ENCODE assay signal across 25 mouse cellular contexts in genomic region chr2:155622606-155623005, GRCm38 (mm10). TPM values are rescaled to one million over a fixed set of nuclear protein-coding genes. Genes with fewer than 3 reads are reported as not detected.
DNase-seq lines count a peak whose midpoint lies in the region; ATAC-seq lines count a peak whose summit lies in the region.
"Had no signal": no experiment of that assay in that cellular context is flagged by ENCODE, and none has a peak within 500 bp of the region (broad histone marks: within the 10 kb centered on the region; RNA-seq: fewer than 3 reads in every experiment).

No protein-coding gene starts in this region.

- H3K4me3 ChIP-seq in liver, embryonic 12.5 days: no peak overlapping the region
- no peak overlapping the region for H3K4me3 ChIP-seq in liver, embryonic 11.5 days (ENCODE audit: low read depth, low read length)
- no peak overlapping the region for H3K4me3 ChIP-seq in midbrain, embryonic 16.5 days (ENCODE audit: low read depth, low read length)
- H3K4me3 ChIP-seq: embryonic facial prominence, embryonic 15.5 days; erythroblast, embryonic 14.5 days; forebrain, embryonic 10.5 days; forebrain, embryonic 15.5 days; heart, embryonic 10.5 days; intestine, embryonic 15.5 days had no signal

- no peak overlapping the region for H3K9ac ChIP-seq in liver, embryonic 12.5 days
- H3K9ac ChIP-seq in liver, embryonic 11.5 days (ENCODE audit: low read depth, low read length): no peak overlapping the region
- H3K9ac ChIP-seq in midbrain, embryonic 16.5 days (ENCODE audit: low read depth, low read length): no peak overlapping the region
- H3K9ac ChIP-seq: embryonic facial prominence, embryonic 15.5 days; forebrain, embryonic 15.5 days; hindbrain, embryonic 14.5 days; intestine, embryonic 15.5 days had no signal

- H3K4me2 ChIP-seq in liver, embryonic 12.5 days: no peak overlapping the region
- no peak overlapping the region for H3K4me2 ChIP-seq in liver, embryonic 11.5 days
- no peak overlapping the region for H3K4me2 ChIP-seq in midbrain, embryonic 16.5 days (ENCODE audit: low read length)
- H3K4me2 ChIP-seq: embryonic facial prominence, embryonic 15.5 days; forebrain, embryonic 15.5 days; hindbrain, embryonic 14.5 days; intestine, embryonic 15.5 days had no signal

- DNase-seq in liver (peak; percentile 50), R1 (ENCODE audit: low read depth, low spot score) (peak; percentile 57)
- DNase-seq in liver, embryonic 11.5 days (ENCODE audit: low spot score): no peak
- no peak for DNase-seq in gastrocnemius, postnatal 25 days
- no peak for DNase-seq in thymus, postnatal 25 days
- DNase-seq: adrenal gland, adult 8-10 months; adrenal gland, postnatal 36 days; cerebellum, adult 11 months; cerebellum, adult 8-10 months; cerebellum, postnatal 14 days; embryo, embryonic 11 days; gastrocnemius, postnatal 10 days; heart, adult 18-20 months; heart, postnatal 4 days had no signal

- peaks cover 31% of the 10 kb centered on the region for H3K27me3 ChIP-seq in liver, embryonic 12.5 days (replicated peaks)
- H3K27me3 ChIP-seq in liver, embryonic 11.5 days (replicated peaks; ENCODE audit: control insufficient read depth, insufficient read depth, low read length): peaks cover 17% of the 10 kb centered on the region
- peaks cover under 1% of the 10 kb centered on the region; the same call in 1 of the 2 replicates for H3K27me3 ChIP-seq in midbrain, embryonic 16.5 days (ENCODE audit: control insufficient read depth, insufficient read depth, low read depth, low read length)

- H3K27ac ChIP-seq in liver, embryonic 12.5 days: no peak overlapping the region
- no peak overlapping the region for H3K27ac ChIP-seq in liver, embryonic 11.5 days (ENCODE audit: low read depth, low read length)
- no peak overlapping the region for H3K27ac ChIP-seq in midbrain, embryonic 16.5 days (ENCODE audit: low read length)
- H3K27ac ChIP-seq: embryonic facial prominence, embryonic 15.5 days; forebrain, embryonic 10.5 days; forebrain, embryonic 15.5 days; heart, embryonic 10.5 days; hindbrain, embryonic 14.5 days; intestine, embryonic 15.5 days had no signal

- H3K9me3 ChIP-seq in liver, embryonic 12.5 days (replicated peaks): no peaks in the 10 kb centered on the region
- H3K9me3 ChIP-seq in liver, embryonic 11.5 days (ENCODE audit: control insufficient read depth, low read length): no peaks in the 10 kb centered on the region
- no peaks in the 10 kb centered on the region for H3K9me3 ChIP-seq in midbrain, embryonic 16.5 days (replicated peaks; ENCODE audit: control insufficient read depth, low read length, poor library complexity, severe bottlenecking)
- H3K9me3 ChIP-seq: embryonic facial prominence, embryonic 15.5 days; forebrain, embryonic 10.5 days; forebrain, embryonic 15.5 days; heart, embryonic 10.5 days; intestine, embryonic 15.5 days had no signal

- peaks cover 61% of the 10 kb centered on the region for H3K4me1 ChIP-seq in liver, embryonic 12.5 days
- peaks cover 22% of the 10 kb centered on the region for H3K4me1 ChIP-seq in liver, embryonic 11.5 days (replicated peaks; ENCODE audit: control insufficient read depth, insufficient read depth, low read length)
- H3K4me1 ChIP-seq in midbrain, embryonic 16.5 days (ENCODE audit: control insufficient read depth, insufficient read depth, low read length): no peaks in the 10 kb centered on the region
- H3K4me1 ChIP-seq: embryonic facial prominence, embryonic 15.5 days; forebrain, embryonic 15.5 days had no signal

- H3K36me3 ChIP-seq in liver, embryonic 12.5 days: no peaks in the 10 kb centered on the region
- H3K36me3 ChIP-seq in liver, embryonic 11.5 days (ENCODE audit: control insufficient read depth, insufficient read depth, low read length): no peaks in the 10 kb centered on the region
- H3K36me3 ChIP-seq in midbrain, embryonic 16.5 days (ENCODE audit: control insufficient read depth, insufficient read depth, low read length): no peaks in the 10 kb centered on the region
- H3K36me3 ChIP-seq: embryonic facial prominence, embryonic 15.5 days; forebrain, embryonic 10.5 days; forebrain, embryonic 15.5 days; intestine, embryonic 15.5 days had no signal

- WGBS in liver, embryonic 12.5 days (ENCODE audit: insufficient replicate concordance): 26% methylated on average over 11 of the region's 11 CpGs
- WGBS in liver, embryonic 11.5 days: 22% methylated on average over 11 of the region's 11 CpGs
- 46% methylated on average over 6 of the region's 11 CpGs for WGBS in midbrain, embryonic 16.5 days

- no peak for ATAC-seq in liver, embryonic 12.5 days
- peak; percentile 14; the same call in 1 of the 2 replicates for ATAC-seq in liver, embryonic 11.5 days (replicated peaks; ENCODE audit: low FRiP score)
- 0 out of 2 replicates have a peak, but pooled peaks have one; percentile 21 for ATAC-seq in megakaryocyte progenitor cell, adult 5-6 weeks (replicated peaks; ENCODE audit: poor library complexity)
- no peak for ATAC-seq in midbrain, embryonic 16.5 days
- ATAC-seq: forebrain, embryonic 15.5 days; intestine, embryonic 15.5 days had no signal

RNA-seq across cellular contexts. Expression of gene Myh7b, which starts 11.6 kb away (rescaled TPM):
- polyA plus RNA-seq in liver, embryonic 12.5 days (2016; fragmentation: Nextera tagmentation; extraction: Ambion mirVana): 6.0 TPM in 2 replicates
- polyA plus RNA-seq in liver, embryonic 11.5 days (2014; fragmentation: Nextera tagmentation; extraction: Ambion mirVana): 4.3 and 5.3 TPM in 2 replicates
- 0.07 TPM in 1 of 2 replicates, not detected in the other for total RNA-seq in megakaryocyte progenitor cell, adult 5-6 weeks (2015)
- total RNA-seq in megakaryocyte progenitor cell, adult 5-6 weeks (2017): not detected in 2 replicates
- total RNA-seq in gastrocnemius, postnatal 25 days (2021): 1 to 10 TPM in 1 of 2 experiments, under 1 TPM in 1; 0.88 to 5.0 TPM
- 0.80 and 1.0 TPM in 2 replicates for polyA plus RNA-seq in midbrain, embryonic 16.5 days (2015; fragmentation: Nextera tagmentation; extraction: Ambion mirVana)
- total RNA-seq: common myeloid progenitor, adult 5-6 weeks had no signal

RNA-seq across cellular contexts. Expression of gene Gss, which starts 30.0 kb away (rescaled TPM):
- 64.0 and 64.1 TPM in 2 replicates for polyA plus RNA-seq in liver, embryonic 12.5 days (2016; fragmentation: Nextera tagmentation; extraction: Ambion mirVana)
- 59.7 and 60.5 TPM in 2 replicates for polyA plus RNA-seq in liver, embryonic 11.5 days (2014; fragmentation: Nextera tagmentation; extraction: Ambion mirVana)
- total RNA-seq in megakaryocyte progenitor cell, adult 5-6 weeks (2015): 9.9 and 12.2 TPM in 2 replicates
- 13.4 and 18.2 TPM in 2 replicates for total RNA-seq in megakaryocyte progenitor cell, adult 5-6 weeks (2017)
- 1 to 10 TPM; 5.6 to 5.9 TPM for total RNA-seq in gastrocnemius, postnatal 25 days (2021)
- polyA plus RNA-seq in midbrain, embryonic 16.5 days (2015; fragmentation: Nextera tagmentation; extraction: Ambion mirVana): 13.6 and 15.1 TPM in 2 replicates

Comparison
In these comparisons a context has a peak if more than half of its experiments do, and no peak if none do; other contexts are left out.
1. DNase-seq: peak in liver (single experiment) and R1 (single experiment); none in liver, embryonic 11.5 days (single experiment), gastrocnemius, postnatal 25 days (single experiment) and thymus, postnatal 25 days (single experiment).
2. ATAC-seq: peak in liver, embryonic 11.5 days (single experiment) and megakaryocyte progenitor cell, adult 5-6 weeks (single experiment); none in liver, embryonic 12.5 days (single experiment) and midbrain, embryonic 16.5 days (single experiment).